Mouse (Mus musculus): ENCODE results near the gene Cmss1.

DNA sequence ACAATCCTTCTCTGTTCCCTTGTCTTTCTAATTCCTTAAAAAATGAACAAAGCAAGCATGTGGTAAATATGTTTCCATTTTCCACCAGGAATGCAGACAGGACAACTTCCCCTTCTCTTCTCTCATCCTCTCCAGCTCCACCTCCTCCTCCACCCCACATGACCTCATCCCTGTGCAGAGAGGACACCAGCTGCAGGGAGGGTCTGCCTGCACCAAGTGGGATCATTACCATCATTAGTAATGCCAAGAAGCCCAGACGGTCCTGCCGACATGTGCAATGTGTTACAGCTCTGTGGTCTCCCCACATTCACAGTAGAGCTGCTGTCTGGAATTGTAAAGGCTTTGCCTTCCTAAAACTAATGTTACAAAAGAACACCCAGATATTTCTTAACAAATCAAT lies 190.6 kb downstream of the Cmss1 start:
- TF ChIP-seq CTCF (IDR thresholded peaks at IDR 0.05; ENCODE audit: low read depth) (no peak), EP300 (optimal IDR thresholded peaks at IDR 0.05) (no peak)

Data from stomach, postnatal 0 days (tissue).